Mouse (Mus musculus) stomach, embryonic 14.5 days (tissue): ENCODE results near the gene Clmn. TPM values are rescaled to one million over a fixed set of nuclear protein-coding genes. Genes with fewer than 3 reads are reported as not detected.

ENCODE experiments used
- ATAC-seq: fragments of 200-750 bp; cut with Nextera tagmentation; 2 replicates; pipeline ENCODE4 v1.8.0; 2017; ENCODE audit warnings: low read depth, moderate TSS enrichment; ENCODE audit not compliant: insufficient number of reproducible peaks, insufficient read depth, low FRiP score
- H3K27ac ChIP-seq: fragments of 300-500 bp; sonication (generic); 2 replicates; pipeline ENCODE4 v1.5.1; 2014; ENCODE audit warnings: mild to moderate bottlenecking, low read length, moderate library complexity, mixed read lengths
- H3K27me3 ChIP-seq: fragments of 300-500 bp; sonication (generic); 2 replicates; pipeline ENCODE4 v1.6.1; 2014; ENCODE audit warnings: low read length, control low read depth, mixed read lengths; ENCODE audit not compliant: control insufficient read depth, insufficient read depth
- H3K36me3 ChIP-seq: fragments of 300-500 bp; sonication (generic); 2 replicates; pipeline ENCODE4 v1.6.1; 2014; ENCODE audit warnings: mild to moderate bottlenecking, control low read depth, low read length, moderate library complexity, mixed read lengths; ENCODE audit not compliant: control insufficient read depth, insufficient read depth
- H3K4me1 ChIP-seq: fragments of 300-500 bp; sonication (generic); 2 replicates; pipeline ENCODE4 v1.6.1; 2014; ENCODE audit warnings: low read length, control low read depth, mixed read lengths; ENCODE audit not compliant: control insufficient read depth, insufficient read depth
- H3K4me2 ChIP-seq: fragments of 300-500 bp; sonication (generic); replicated peaks from 2 replicates; pipeline ENCODE4 v1.6.1; 2014; ENCODE audit warnings: low read depth, low read length, control low read depth
- H3K4me3 ChIP-seq: fragments of 300-500 bp; sonication (generic); 2 replicates; pipeline ENCODE4 v1.5.1; 2014; ENCODE audit warnings: low read depth, low read length, control low read depth
- H3K9ac ChIP-seq: fragments of 300-500 bp; sonication (generic); replicated peaks from 2 replicates; pipeline ENCODE4 v1.6.1; 2014; ENCODE audit warnings: low read depth, mild to moderate bottlenecking, control low read depth, low read length, moderate library complexity, mixed read lengths
- H3K9me3 ChIP-seq: fragments of 300-500 bp; sonication (generic); 2 replicates; pipeline ENCODE4 v1.6.1; 2016; ENCODE audit warnings: low read depth, low read length, control low read depth; ENCODE audit not compliant: control insufficient read depth
- WGBS: fragments of 180-500 bp; shearing (Covaris S2); extraction: QIAGEN DNeasy Blood & Tissue Kit; methylation state at CpG from one replicate; pipeline ENCODE4 v1.1.7; 2014; 5-methylcytosine and 5-hydroxymethylcytosine counted together
- polyA plus RNA-seq: library from polyadenylated mRNA; unstranded; fragments of >200 nt; fragmentation: Nextera tagmentation; extraction: Ambion mirVana; gene quantifications from 2 replicates; pipeline ENCODE4 v1.2.1, GENCODE M21; 2014

Clmn gene
- polyA plus RNA-seq, 1 experiment from 2014 or later = 3.1 TPM

- whole genome bisulfite sequencing = 94% methylated on average over 6 of the region's 6 CpGs
- ATAC-seq = no peak
- Histone ChIP-seq H3K9me3 (no peaks in the 10 kb centered on the region), H3K4me1 (no peaks in the 10 kb centered on the region), H3K4me2 (no peak overlapping the region), H3K36me3 (peaks cover 3% of the 10 kb centered on the region; the same call in 1 of the 2 replicates), H3K4me3 (no peak overlapping the region), H3K27ac (no peak overlapping the region), H3K27me3 (no peaks in the 10 kb centered on the region), H3K9ac (no peak overlapping the region)
Measured at GRCm38 (mm10) chr12:104797905-104798304, 67.0 kb downstream of the Clmn start.

DNA sequence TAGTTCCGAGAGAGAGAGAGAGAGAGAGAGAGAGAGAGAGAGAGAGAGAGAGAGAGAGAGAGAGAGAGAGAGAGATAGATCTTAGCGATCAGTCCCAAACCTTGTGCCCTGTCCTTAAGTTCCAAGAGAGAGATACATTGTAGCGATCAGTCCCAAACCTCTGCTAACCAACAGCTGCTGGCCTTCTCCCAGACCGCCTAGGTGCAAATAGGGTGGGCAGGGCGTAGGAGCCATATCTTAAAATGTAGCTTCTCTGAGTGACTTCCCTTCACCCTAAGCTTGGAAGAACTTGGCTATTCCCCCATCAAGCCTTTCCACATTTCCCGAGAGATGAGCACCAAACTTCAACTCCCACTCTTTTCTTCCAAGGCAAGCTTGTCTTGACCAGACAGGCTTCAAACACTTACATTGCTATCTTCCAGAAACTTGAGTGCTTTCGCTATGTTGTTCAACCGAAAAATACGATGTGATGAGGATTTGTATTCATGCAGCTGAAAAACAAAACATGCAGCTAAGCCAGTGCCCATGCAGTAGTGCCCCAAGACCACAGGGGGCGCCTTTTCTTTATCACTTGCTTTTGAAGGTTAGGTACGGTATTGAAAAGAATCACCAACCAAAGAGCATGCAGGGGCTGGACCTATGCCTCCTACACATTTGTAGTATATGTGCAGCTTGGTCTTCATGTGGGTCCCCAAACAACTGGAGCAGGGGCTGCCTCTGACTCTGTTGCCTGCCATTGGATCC is 68.1 kb downstream of the Clmn start:
- no peak overlapping the region for H3K27ac ChIP-seq
- no peaks in the 10 kb centered on the region for H3K4me1 ChIP-seq
- H3K9me3 ChIP-seq = no peaks in the 10 kb centered on the region
- H3K36me3 ChIP-seq = peaks cover 3% of the 10 kb centered on the region; the same call in 1 of the 2 replicates
- no peak for ATAC-seq
- H3K4me2 ChIP-seq = no peak overlapping the region
- no peak overlapping the region for H3K4me3 ChIP-seq
- no peak overlapping the region for H3K9ac ChIP-seq
- no peaks in the 10 kb centered on the region for H3K27me3 ChIP-seq
- WGBS = 87% methylated on average over 11 of the region's 11 CpGs

- Histone ChIP-seq H3K27me3 (no peaks in the 10 kb centered on the region), H3K27ac (no peak overlapping the region), H3K4me2 (no peak overlapping the region), H3K9me3 (no peaks in the 10 kb centered on the region), H3K4me3 (no peak overlapping the region), H3K36me3 (peaks cover 7% of the 10 kb centered on the region; the same call in 1 of the 2 replicates), H3K4me1 (no peaks in the 10 kb centered on the region), H3K9ac (no peak overlapping the region)
- WGBS = 69% methylated on average over 5 of the region's 5 CpGs
- no peak for ATAC-seq
Measured at GRCm38 (mm10) chr12:104794957-104795356, 69.9 kb downstream of the Clmn start.

DNA sequence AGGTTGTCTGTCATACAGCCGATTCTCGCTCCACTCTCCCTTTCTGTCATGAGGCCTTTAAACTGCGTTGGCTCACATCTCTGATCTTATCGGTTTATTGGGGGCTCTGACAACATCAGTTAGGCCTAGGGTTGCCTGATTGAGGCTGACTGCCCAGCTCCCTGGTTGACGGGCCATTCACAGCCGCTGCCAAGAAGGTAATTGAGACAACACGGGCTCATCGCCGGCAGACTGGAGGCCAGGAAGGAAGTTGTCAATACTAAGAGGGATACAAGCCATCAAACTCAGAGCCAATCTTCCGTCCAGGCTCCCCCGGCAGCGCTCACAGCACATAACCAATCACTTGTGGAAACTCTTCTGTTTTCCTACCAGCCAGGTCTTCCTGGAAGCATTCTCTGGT is 71.4 kb downstream of the Clmn start:
- H3K9me3 ChIP-seq = no peaks in the 10 kb centered on the region
- H3K4me1 ChIP-seq = no peaks in the 10 kb centered on the region
- H3K27ac ChIP-seq = no peak overlapping the region
- H3K9ac ChIP-seq = no peak overlapping the region
- no peak for ATAC-seq
- WGBS = 71% methylated on average over 12 of the region's 12 CpGs
- peaks cover 10% of the 10 kb centered on the region for H3K36me3 ChIP-seq
- H3K4me2 ChIP-seq = no peak overlapping the region
- no peak overlapping the region for H3K4me3 ChIP-seq
- H3K27me3 ChIP-seq = no peaks in the 10 kb centered on the region

DNA sequence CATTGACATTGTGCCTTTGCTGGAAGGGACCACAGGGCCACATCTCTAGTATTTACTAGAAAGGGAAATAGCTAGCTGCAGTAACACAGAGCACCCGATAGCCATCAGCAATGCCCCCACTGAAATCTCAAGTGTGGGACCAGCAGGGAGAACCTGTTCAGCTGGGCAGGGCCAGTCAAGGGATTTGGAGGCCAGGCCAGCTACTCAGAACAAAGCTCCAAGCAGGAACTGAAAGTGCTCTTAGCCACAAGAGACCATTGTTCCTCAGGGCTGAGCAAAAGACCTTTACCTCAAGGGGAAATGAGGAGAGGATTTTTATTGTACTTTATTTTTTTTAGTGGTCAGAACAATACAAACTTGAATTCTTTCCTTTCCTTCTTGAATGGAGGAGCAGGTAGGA is 87.3 kb downstream of the Clmn start:
- Histone ChIP-seq H3K4me2 (no peak overlapping the region), H3K9me3 (no peaks in the 10 kb centered on the region), H3K36me3 (peaks cover 8% of the 10 kb centered on the region), H3K9ac (no peak overlapping the region), H3K27ac (no peak overlapping the region), H3K4me3 (no peak overlapping the region), H3K27me3 (no peaks in the 10 kb centered on the region), H3K4me1 (no peaks in the 10 kb centered on the region)
- 89% methylated on average over 1 of the region's 1 CpGs for WGBS
- ATAC-seq = no peak

- H3K36me3 ChIP-seq = peaks cover 5% of the 10 kb centered on the region; the same call in 1 of the 2 replicates
- 88% methylated on average over 2 of the region's 2 CpGs for WGBS
- no peaks in the 10 kb centered on the region for H3K4me1 ChIP-seq
- H3K27me3 ChIP-seq = no peaks in the 10 kb centered on the region
- ATAC-seq = no peak
- H3K9ac ChIP-seq = no peak overlapping the region
- no peaks in the 10 kb centered on the region for H3K9me3 ChIP-seq
- H3K4me3 ChIP-seq = no peak overlapping the region
- H3K4me2 ChIP-seq = no peak overlapping the region
- no peak overlapping the region for H3K27ac ChIP-seq
Measured at GRCm38 (mm10) chr12:104771941-104772340, 92.9 kb downstream of the Clmn start.

GRCm38 (mm10) chr12:104769201-104769785 is 95.6 kb downstream of the Clmn start:
- ATAC-seq = no peak
- H3K4me3 ChIP-seq = no peak overlapping the region
- H3K4me1 ChIP-seq = no peaks in the 10 kb centered on the region
- no peaks in the 10 kb centered on the region for H3K27me3 ChIP-seq
- no peak overlapping the region for H3K4me2 ChIP-seq
- 71% methylated on average over 10 of the region's 10 CpGs for WGBS
- H3K27ac ChIP-seq = no peak overlapping the region
- no peaks in the 10 kb centered on the region for H3K36me3 ChIP-seq
- H3K9me3 ChIP-seq = no peaks in the 10 kb centered on the region
- H3K9ac ChIP-seq = no peak overlapping the region

- 73% methylated on average over 4 of the region's 4 CpGs for WGBS
Measured at GRCm38 (mm10) chr12:104767183-104767582, 97.7 kb downstream of the Clmn start.

More at GRCm38 (mm10) chr12:104767183-104767582, 97.7 kb downstream of the Clmn start:
- Histone ChIP-seq H3K27ac (no peak overlapping the region), H3K27me3 (no peaks in the 10 kb centered on the region), H3K4me3 (no peak overlapping the region), H3K36me3 (no peaks in the 10 kb centered on the region), H3K4me2 (no peak overlapping the region), H3K9ac (no peak overlapping the region), H3K4me1 (no peaks in the 10 kb centered on the region), H3K9me3 (no peaks in the 10 kb centered on the region)
- ATAC-seq = no peak
